ENCODE assay signal across 8 mouse cellular contexts in genomic region chr4:138463832-138464487, GRCm38 (mm10). TPM values are rescaled to one million over a fixed set of nuclear protein-coding genes. Genes with fewer than 3 reads are reported as not detected.
A peak's percentile ranks its signal among the peaks of the same experiment; 100 is the strongest.
DNase-seq lines count a peak whose midpoint lies in the region; ATAC-seq and TF ChIP-seq lines count a peak whose summit lies in the region.

No protein-coding gene starts in this region.

- H3K4me3 ChIP-seq in neural tube, embryonic 11.5 days (ENCODE audit: low read depth, low read length): no peak overlapping the region
- no peak overlapping the region for H3K4me3 ChIP-seq in forebrain, postnatal 0 days (ENCODE audit: low read depth, low read length)
- no peak overlapping the region for H3K4me3 ChIP-seq in hindbrain, embryonic 12.5 days

- DNase-seq in neural tube, embryonic 11.5 days (ENCODE audit: low spot score): no peak
- no peak for DNase-seq in neural tube, embryonic 10.5 days (ENCODE audit: extremely low spot score, low spot score)
- peak; percentile 80 for DNase-seq in brain, adult 2 months (ENCODE audit: low read depth, low spot score)
- peak; percentile 72 for DNase-seq in forebrain, postnatal 0 days
- peak; percentile 71 to 80 for DNase-seq in layer of hippocampus, postnatal 14 days (ENCODE audit: low spot score in 2 of 2)
- peak; percentile 89 to 92 for DNase-seq in lung, postnatal 4 days
- peak; percentile 58 for DNase-seq in right cerebral cortex, postnatal 4 days

- WGBS in neural tube, embryonic 11.5 days: 6% methylated on average over 11 of the region's 11 CpGs
- WGBS in forebrain, postnatal 0 days: 7% methylated on average over 11 of the region's 11 CpGs
- WGBS in hindbrain, embryonic 12.5 days: 5% methylated on average over 11 of the region's 11 CpGs

- H3K4me1 ChIP-seq in neural tube, embryonic 11.5 days (ENCODE audit: control insufficient read depth, insufficient read depth, low read length): peaks cover 30% of the 10 kb centered on the region
- H3K4me1 ChIP-seq in forebrain, postnatal 0 days (ENCODE audit: insufficient read depth): peaks cover 23% of the 10 kb centered on the region
- H3K4me1 ChIP-seq in hindbrain, embryonic 12.5 days: peaks cover 55% of the 10 kb centered on the region

- no peaks in the 10 kb centered on the region for H3K9me3 ChIP-seq in neural tube, embryonic 11.5 days (ENCODE audit: control insufficient read depth, low read length)
- H3K9me3 ChIP-seq in forebrain, postnatal 0 days (ENCODE audit: low read length): no peaks in the 10 kb centered on the region
- no peaks in the 10 kb centered on the region for H3K9me3 ChIP-seq in hindbrain, embryonic 12.5 days (replicated peaks)

- no peaks in the 10 kb centered on the region for H3K36me3 ChIP-seq in neural tube, embryonic 11.5 days (ENCODE audit: control insufficient read depth, insufficient read depth, low read length)
- no peaks in the 10 kb centered on the region; the same call in 1 of the 2 replicates for H3K36me3 ChIP-seq in forebrain, postnatal 0 days (ENCODE audit: insufficient read depth)
- no peaks in the 10 kb centered on the region for H3K36me3 ChIP-seq in hindbrain, embryonic 12.5 days

- peak overlapping the region; percentile 42 for H3K4me2 ChIP-seq in neural tube, embryonic 11.5 days (ENCODE audit: low read depth)
- peak overlapping the region; percentile 31 for H3K4me2 ChIP-seq in forebrain, postnatal 0 days (ENCODE audit: low read depth)
- peak overlapping the region; percentile 39 for H3K4me2 ChIP-seq in hindbrain, embryonic 12.5 days (replicated peaks)

- ATAC-seq in neural tube, embryonic 11.5 days (ENCODE audit: insufficient read depth, low FRiP score, low TSS enrichment): peak; percentile 57
- ATAC-seq in forebrain, postnatal 0 days: peak; percentile 37; the same call in 1 of the 2 replicates
- ATAC-seq in hindbrain, embryonic 12.5 days (ENCODE audit: low FRiP score): 0 out of 2 replicates have a peak, but pooled peaks have one; percentile 26

- H3K27ac ChIP-seq in neural tube, embryonic 11.5 days (ENCODE audit: low read depth, low read length): peak overlapping the region; percentile 94
- peak overlapping the region; percentile 82 for H3K27ac ChIP-seq in forebrain, postnatal 0 days (ENCODE audit: low read depth, low read length)
- H3K27ac ChIP-seq in hindbrain, embryonic 12.5 days: peak overlapping the region; percentile 87

- no peak for TF ChIP-seq CTCF in forebrain, postnatal 0 days (IDR thresholded peaks at IDR 0.05; ENCODE audit: low read depth)

- peaks cover 2% of the 10 kb centered on the region; the same call in 1 of the 2 replicates for H3K27me3 ChIP-seq in neural tube, embryonic 11.5 days (ENCODE audit: control insufficient read depth, insufficient read depth, low read length)
- no peaks in the 10 kb centered on the region for H3K27me3 ChIP-seq in forebrain, postnatal 0 days (ENCODE audit: insufficient read depth, low read length)
- peaks cover 22% of the 10 kb centered on the region for H3K27me3 ChIP-seq in hindbrain, embryonic 12.5 days

- H3K9ac ChIP-seq in neural tube, embryonic 11.5 days (ENCODE audit: low read length): no peak overlapping the region; the same call in 1 of the 2 replicates
- no peak overlapping the region for H3K9ac ChIP-seq in forebrain, postnatal 0 days
- peak overlapping the region; percentile 10; the same call in 1 of the 2 replicates for H3K9ac ChIP-seq in hindbrain, embryonic 12.5 days

RNA-seq across cellular contexts. Expression of gene Camk2n1, which starts 9.8 kb away (rescaled TPM):
- 6.0 TPM in 2 replicates for polyA plus RNA-seq in neural tube, embryonic 11.5 days (2014; fragmentation: Nextera tagmentation; extraction: Ambion mirVana)
- 45.9 and 48.3 TPM in 2 replicates for total RNA-seq in forebrain, postnatal 0 days (2014; rRNA removed)
- polyA plus RNA-seq in forebrain, postnatal 0 days (2015; fragmentation: Nextera tagmentation; extraction: Ambion mirVana): 17.1 and 21.4 TPM in 2 replicates
- polyA plus RNA-seq in hindbrain, embryonic 12.5 days (2016; fragmentation: Nextera tagmentation; extraction: Ambion mirVana): 7.9 TPM in 2 replicates
- total RNA-seq in layer of hippocampus, postnatal 14 days (2021): 100 to 1,000 TPM; 211 to 242 TPM

RNA-seq across cellular contexts. Expression of gene Mul1, which starts 29.5 kb away (rescaled TPM):
- 19.3 and 22.8 TPM in 2 replicates for polyA plus RNA-seq in neural tube, embryonic 11.5 days (2014; fragmentation: Nextera tagmentation; extraction: Ambion mirVana)
- 30.1 and 32.4 TPM in 2 replicates for total RNA-seq in forebrain, postnatal 0 days (2014; rRNA removed)
- 13.5 and 19.4 TPM in 2 replicates for polyA plus RNA-seq in forebrain, postnatal 0 days (2015; fragmentation: Nextera tagmentation; extraction: Ambion mirVana)
- 16.1 and 22.3 TPM in 2 replicates for polyA plus RNA-seq in hindbrain, embryonic 12.5 days (2016; fragmentation: Nextera tagmentation; extraction: Ambion mirVana)
- 10 to 100 TPM; 43.4 to 46.7 TPM for total RNA-seq in layer of hippocampus, postnatal 14 days (2021)

Comparison
In these comparisons a context has a peak if more than half of its experiments do, and no peak if none do; other contexts are left out.
1. DNase-seq: peak in brain, adult 2 months (single experiment), forebrain, postnatal 0 days (single experiment), layer of hippocampus, postnatal 14 days (2 of 2), lung, postnatal 4 days (2 of 2) and right cerebral cortex, postnatal 4 days (single experiment); none in neural tube, embryonic 11.5 days (single experiment) and neural tube, embryonic 10.5 days (single experiment).
2. Peak in every context shown above with its lines, with median percentiles within 50 percentile points of each other: ATAC-seq, H3K27ac ChIP-seq and H3K4me2 ChIP-seq.